Mouse (Mus musculus) adrenal gland, adult 8-10 months (tissue): ENCODE data around the gene Cdh24. TPM values are rescaled to one million over a fixed set of nuclear protein-coding genes. Genes with fewer than 3 reads are reported as not detected.
A peak's percentile ranks its signal among the peaks of the same experiment; 100 is the strongest.
"Not testable (repeated sequence)": the region's sequence is repeated elsewhere in the genome, so short reads cannot be mapped to it uniquely, and the experiment has no call there.

Experiments used
- DNase-seq: peaks from one replicate; pipeline ENCODE4 v3.0.0; 2022
- total RNA-seq, 4 experiments: library from RNA; stranded (reverse); gene quantifications; 2 replicates each; pipeline ENCODE4 v1.2.4; 2022

The Cdh24 gene
- total RNA-seq, 4 experiments from 2014 or later: 0.46 to 2.0 (median 1.3) TPM

- DNase-seq: no peak
Measured at GRCm38 (mm10) chr14:54642224-54642944, 1.2 kb upstream of the Cdh24 start.

- DNase-seq: no peak
Measured at GRCm38 (mm10) chr14:54640946-54641304, 239 bp downstream of the Cdh24 start, which contains the start of gene Gm17606. Gene Gm17606, plus strand, starts transcription at chr14:54640952.

- no peak for DNase-seq
Measured at GRCm38 (mm10) chr14:54640121-54640520, 1.0 kb downstream of the Cdh24 start.

- no peak for DNase-seq
Measured at GRCm38 (mm10) chr14:54638210-54638609, 3.0 kb downstream of the Cdh24 start.

- no peak for DNase-seq
Measured at GRCm38 (mm10) chr14:54636954-54637353, 4.2 kb downstream of the Cdh24 start.

- DNase-seq: no peak
Measured at GRCm38 (mm10) chr14:54634182-54634581, 7.0 kb downstream of the Cdh24 start.

- DNase-seq: no peak
Measured at GRCm38 (mm10) chr14:54632252-54632651, 8.9 kb downstream of the Cdh24 start.

DNA sequence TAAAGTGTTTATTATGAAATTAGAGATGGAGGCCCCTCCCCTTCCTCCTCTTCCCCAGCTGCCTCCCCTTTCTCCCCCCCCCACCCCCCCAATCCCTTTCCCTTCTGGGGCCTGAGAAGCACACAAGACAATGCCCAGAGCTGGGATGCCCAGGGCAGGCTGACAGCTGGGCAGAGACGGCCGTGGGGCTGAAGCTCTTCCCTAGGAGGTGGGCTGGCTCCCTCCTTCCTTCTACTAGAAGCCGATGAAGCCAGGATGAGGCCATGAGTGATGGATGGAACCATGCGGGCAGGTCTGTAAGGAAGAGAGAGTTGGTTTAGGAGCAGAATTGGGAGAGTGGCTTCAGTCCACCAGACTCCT, 9.9 kb downstream of the Cdh24 start:
- DNase-seq: no peak

GRCm38 (mm10) chr14:54630583-54631239, 10.5 kb downstream of the Cdh24 start:
- DNase-seq: no peak

DNA sequence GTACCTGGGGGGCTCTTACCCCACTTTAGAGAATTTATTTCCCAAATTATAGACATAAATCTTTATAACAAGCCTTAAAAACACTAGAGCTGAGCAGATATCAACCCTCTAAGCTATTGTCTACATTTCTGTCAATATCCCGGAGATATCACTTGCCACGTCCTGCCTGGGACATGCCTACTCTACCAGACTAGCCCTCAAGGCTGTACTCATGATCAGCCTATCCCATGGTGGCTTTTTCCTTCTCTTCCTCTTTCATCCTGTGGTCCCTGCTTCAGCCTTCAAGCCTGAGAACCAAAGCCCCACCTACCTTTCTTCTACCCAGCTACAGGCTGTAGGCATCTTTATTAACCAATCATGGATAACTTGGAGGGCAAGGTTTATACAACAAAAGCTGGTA, 11.4 kb downstream of the Cdh24 start:
- no peak for DNase-seq

- no peak for DNase-seq
Measured at GRCm38 (mm10) chr14:54628103-54628502, 13.1 kb downstream of the Cdh24 start.

DNA sequence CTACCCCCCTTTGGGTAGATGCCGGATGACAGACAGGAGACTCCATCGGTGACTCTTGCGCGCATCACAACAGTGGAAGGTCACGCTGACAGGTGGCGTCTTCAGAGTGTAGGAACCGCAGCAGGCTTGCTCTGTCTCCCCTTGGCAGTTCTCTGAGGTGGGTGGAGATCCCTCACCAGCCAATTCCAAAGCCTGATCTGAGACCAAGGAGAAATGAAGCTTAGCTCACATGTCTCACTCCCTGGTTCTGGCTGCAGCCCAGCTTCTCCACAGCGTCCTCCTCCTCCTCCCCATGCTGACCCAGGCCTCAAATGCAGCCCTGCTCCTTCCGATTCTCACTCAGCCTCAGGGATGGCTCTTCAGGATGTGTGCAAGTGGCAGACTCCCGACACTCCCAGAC, 16.2 kb downstream of the Cdh24 start:
- DNase-seq: no peak

- DNase-seq: no peak
Measured at GRCm38 (mm10) chr14:54623334-54623733, 17.8 kb downstream of the Cdh24 start.

GRCm38 (mm10) chr14:54621133-54621532, 20.0 kb downstream of the Cdh24 start, which contains the start of gene Psmb11:
Gene Psmb11, plus strand, starts transcription at chr14:54621433.
- no peak for DNase-seq

GRCm38 (mm10) chr14:54617897-54618365, 23.2 kb downstream of the Cdh24 start, which contains the start of gene Psmb5:
Gene Psmb5, minus strand, starts transcription at chr14:54618022.
- peak; percentile 86 for DNase-seq

GRCm38 (mm10) chr14:54617152-54617896, 23.8 kb downstream of the Cdh24 start:
- DNase-seq: no peak

DNA sequence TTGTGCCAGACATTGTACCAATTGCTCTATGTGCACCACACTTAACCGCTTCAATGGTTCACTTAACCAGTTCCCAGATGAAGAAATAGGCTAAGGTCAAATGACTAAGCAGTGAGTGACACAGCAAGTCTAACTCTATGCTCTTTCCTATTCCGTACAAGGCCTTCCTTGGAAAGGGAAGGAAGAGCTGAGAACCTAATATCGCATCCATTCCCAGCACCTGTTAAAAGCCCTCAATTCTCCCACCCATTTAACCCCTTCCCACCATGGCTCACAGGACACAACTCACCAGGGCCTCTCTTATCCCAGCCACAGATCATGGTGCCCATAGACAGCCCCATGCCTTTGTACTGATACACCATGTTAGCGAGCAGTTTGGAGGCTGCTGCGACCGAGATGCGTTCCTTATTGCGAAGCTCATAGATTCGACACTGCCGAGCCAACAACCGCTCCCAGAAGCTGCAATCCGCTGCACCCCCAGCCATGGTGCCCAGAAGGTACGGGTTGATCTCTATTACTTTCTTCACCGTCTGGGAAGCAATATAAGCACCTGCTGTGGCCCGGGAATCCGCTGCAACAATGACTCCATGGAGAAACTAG, 24.8 kb downstream of the Cdh24 start:
- no peak for DNase-seq

- DNase-seq: not testable (repeated sequence)
Measured at GRCm38 (mm10) chr14:54614130-54614529, 27.0 kb downstream of the Cdh24 start.

- no peak for DNase-seq
Measured at GRCm38 (mm10) chr14:54610648-54611047, 30.5 kb downstream of the Cdh24 start.

GRCm38 (mm10) chr14:54609962-54610361, 31.2 kb downstream of the Cdh24 start:
- no peak for DNase-seq

DNA sequence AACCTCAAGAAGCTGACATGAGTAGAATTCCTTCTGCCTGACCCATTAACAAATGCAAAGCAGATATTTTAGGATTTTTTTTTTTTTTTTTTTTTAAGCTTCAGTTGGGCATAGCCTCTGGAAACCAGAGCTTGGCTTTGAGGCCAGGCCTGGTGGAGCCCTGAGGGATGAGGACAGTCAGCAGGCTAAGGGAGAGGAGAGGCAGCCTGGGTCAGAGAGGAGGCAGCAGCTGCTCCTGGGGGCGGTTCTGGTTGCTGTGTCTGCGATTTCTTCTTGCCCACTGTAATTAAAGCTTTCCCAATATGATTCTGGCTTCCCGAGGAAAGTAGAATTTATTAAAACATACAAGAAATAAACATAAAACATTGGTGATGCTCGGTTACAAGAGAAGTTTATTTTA, 31.9 kb downstream of the Cdh24 start:
- DNase-seq: no peak

- no peak for DNase-seq
Measured at GRCm38 (mm10) chr14:54607226-54607625, 33.9 kb downstream of the Cdh24 start.
